Mouse (Mus musculus) c-Kit-negative CD71-positive TER-119-positive erythroid progenitor cells, embryonic 14.5 days (primary cell): ENCODE data around the gene Kcnq1.

ENCODE experiments used
- DNase-seq: peaks from one replicate; pipeline ENCODE4 v3.0.0-alpha.2; 2013; ENCODE audit warnings: low read depth, low spot score

Gene Kcnq1

DNA sequence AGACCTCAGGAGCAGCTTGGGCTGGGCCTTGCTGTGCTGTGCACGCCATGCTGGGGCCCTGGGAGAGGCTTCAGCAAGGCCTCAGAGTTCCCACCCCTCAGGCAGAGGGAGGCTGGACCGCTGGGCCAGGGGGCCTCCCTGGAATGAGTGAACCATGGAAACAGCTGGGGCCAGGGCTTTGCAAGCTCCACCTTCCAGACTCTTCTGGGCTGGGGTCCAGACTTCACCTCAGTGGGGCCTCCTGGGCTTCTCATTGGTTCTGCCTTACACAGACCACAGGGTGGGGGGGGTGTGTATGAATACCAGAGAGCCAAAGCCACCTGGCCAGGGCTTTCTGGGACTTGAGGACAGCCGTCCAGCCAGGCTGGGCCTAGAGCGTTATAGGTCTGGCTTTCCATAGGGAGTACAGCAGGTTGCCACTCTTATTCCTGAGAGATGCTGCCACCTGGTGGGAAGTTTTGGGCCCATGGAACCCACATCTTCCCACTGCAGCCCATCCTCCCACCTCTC lies 19.0 kb upstream of the Kcnq1 start:
- no peak for DNase-seq

DNA sequence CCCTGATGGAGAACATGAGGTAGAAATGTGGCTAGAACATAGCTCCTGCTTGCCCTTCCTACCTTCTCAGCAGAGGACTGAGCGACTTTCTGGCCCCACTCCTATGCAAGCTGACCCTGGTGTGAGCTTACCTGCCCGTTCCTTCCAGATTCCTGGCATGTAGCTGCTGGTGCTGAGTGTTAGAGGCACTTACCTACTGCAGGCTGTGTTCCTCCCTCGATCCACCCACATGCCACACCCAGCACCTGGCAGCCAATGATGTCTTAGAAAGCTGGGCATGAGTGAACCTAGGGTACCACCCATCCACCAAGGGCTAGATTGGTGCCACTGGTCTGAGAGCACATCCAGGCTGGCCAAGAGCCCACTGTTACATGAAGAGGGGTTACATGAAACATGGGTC lies 12.3 kb upstream of the Kcnq1 start:
- no peak for DNase-seq

DNA sequence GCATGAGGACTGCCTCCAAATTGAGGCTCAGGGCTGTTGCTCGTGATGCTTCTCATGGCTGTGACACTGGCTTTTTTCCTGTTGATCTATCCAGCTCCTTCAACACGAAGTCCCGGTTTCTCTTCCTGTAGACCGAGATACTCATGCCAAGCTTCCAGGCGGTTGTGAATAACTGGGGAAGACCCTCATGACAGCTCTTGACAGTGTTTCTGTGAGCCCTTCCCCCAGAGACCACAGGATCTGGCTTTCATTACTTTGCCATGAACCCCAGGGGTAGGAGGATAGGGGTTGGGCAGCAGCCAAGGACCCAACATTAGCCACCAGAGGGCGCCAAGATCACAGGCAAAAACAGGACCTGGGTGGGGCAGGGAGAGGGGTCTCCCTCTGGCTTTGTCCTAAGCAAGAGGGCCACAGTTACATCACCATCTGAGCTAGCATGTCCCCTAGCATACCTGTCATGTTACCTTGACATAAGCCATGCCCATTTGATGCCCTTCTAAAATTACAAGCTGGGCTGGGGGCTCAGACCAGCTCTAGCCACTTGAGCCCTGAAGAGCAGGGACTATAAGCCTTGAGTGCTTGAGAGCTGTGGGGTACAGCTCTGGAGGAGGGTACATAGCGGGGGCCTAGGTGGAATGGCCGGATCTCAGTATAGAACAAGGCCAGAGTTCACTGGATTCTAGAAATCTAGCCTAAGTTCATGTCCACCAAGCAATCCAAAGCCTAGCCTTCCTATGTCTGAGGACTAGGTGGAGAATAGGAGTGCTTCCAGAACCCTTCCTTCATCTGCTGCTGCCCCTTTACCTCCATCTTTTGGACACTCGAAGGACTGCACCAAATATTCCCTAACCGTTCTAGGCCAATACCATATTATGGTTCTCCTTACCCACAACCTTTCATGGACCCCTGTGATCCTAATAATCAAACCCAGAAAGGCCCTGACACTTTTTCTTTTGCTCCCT lies 11.3 kb upstream of the Kcnq1 start, which contains the start of gene Trpm5:
TSS of gene Trpm5 (minus strand) at position 51 of the 962 bp plus-strand sequence.
- DNase-seq = no peak

DNA sequence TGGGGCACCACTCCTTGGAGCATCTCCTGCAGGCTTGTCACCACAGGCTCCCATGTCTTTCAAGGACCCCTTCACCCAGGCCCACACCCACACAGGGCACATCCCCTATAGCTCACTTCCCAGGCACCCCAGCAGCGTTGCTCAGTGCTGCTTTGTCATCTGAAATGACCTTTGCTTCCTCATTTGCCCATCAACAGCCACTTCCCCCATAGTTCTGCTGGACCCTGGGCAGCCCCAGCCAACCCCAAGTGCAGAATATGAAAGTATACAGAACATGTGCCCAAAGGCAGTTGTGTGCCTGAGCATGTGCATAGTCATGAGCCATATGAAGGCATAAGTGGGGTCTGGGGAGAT lies 10.6 kb upstream of the Kcnq1 start:
- no peak for DNase-seq

DNA sequence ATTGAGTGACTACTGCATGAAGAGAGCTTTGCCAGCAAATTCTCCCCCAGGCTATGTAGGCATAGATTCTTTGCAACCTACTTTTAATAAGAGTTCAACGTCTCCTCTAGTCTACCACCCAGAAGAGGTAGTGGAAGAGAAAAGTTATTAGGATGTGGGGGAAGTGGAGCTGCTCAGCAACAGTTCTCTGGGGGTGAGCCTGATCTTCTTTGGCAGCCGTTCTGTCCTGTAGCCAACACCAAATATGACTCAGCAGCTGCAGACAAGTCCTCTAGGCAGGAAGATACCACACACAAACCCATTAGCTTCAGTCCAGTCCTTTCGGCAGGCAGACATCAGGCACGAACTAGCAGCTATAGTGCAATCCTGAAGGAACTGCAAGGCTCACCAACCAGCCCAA lies 5.4 kb upstream of the Kcnq1 start:
- no peak for DNase-seq

DNA sequence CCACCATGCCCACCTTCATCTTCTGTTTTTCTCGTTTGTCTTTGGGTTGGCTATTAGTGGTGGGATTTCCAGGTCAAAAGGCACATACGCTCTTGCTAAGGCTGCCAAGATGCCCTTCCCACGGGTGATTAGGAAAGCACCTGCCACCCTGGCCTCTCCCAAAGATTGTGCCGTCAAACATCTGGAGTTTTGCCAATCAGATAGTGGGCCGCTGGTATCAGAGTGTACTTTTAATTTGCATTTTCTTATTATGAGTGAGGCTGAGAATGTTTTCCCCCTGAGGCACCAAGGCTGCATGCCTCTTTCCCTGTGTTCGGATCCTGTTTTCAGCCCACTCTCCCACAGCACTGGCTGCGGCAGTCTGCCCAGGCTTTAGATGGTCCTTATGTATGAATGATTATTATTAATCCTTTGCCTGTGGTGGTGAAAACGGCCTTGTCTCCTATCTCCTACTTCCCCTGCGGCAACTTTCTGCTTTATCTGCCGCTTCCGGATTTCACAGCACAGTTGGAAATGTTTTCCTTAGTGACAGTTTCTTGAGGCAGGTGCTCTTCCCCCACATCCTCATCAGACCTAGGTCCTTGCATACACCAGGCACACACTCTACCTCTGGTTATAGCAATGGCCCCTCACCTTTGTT lies 784 bp upstream of the Kcnq1 start:
- DNase-seq = no peak

DNA sequence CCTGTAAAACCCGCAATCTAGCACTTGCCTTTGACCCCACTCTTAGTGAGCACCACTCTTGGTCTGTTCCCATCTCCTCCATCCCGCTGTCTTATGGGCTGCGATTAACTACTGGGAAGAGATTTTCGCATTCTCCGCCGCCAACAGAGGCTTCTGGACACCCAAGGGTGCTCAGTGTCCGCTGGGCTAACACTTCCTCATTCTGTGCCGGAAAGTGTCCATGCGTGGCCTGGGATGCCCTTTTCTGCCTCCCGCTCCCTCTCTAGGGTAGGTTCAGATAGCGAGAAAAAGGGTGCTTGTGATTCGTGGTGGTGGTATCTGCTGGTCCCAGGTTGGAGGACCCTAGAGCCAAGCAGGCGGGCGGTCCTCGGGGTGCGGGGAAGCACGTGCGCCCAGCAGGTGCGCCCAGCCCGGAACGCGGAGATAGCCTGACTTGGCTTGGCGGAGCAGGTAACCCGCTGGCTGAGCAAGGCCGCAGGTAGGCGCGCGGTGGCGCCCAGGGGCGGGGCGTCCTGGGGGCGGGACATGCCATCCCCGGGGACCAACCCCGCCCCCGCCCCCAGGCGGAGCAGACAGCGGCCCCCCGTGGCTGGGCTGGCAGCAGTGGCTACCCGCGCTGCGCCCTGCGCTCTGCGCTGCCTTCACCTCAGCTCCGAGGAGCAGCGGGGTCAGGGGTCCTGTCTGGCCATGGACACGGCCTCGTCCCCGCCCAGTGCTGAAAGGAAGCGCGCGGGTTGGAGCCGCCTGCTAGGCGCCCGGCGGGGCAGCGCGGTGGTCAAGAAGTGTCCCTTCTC lies 707 bp downstream of the Kcnq1 start:
- DNase-seq = no peak

DNA sequence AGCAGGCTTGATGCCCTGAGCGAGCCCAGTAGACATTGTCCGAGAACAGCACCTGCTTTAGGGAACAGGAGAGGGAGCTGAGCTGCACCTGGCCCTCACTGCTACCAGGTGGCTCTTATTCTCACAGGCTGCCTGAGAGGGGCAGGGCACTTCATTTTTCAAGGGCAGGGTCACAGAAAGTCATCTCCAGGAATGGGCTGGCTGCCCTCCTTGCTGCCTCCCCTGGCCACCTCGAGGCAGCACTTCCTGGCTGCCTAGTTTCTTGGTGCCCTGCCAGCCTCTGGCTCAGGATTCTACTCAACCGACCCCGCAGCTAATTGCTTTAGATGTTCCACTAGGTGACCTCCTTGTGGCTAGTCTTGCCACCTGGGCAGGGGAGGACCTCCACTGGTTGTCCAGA lies 2.0 kb downstream of the Kcnq1 start:
- DNase-seq = no peak

DNA sequence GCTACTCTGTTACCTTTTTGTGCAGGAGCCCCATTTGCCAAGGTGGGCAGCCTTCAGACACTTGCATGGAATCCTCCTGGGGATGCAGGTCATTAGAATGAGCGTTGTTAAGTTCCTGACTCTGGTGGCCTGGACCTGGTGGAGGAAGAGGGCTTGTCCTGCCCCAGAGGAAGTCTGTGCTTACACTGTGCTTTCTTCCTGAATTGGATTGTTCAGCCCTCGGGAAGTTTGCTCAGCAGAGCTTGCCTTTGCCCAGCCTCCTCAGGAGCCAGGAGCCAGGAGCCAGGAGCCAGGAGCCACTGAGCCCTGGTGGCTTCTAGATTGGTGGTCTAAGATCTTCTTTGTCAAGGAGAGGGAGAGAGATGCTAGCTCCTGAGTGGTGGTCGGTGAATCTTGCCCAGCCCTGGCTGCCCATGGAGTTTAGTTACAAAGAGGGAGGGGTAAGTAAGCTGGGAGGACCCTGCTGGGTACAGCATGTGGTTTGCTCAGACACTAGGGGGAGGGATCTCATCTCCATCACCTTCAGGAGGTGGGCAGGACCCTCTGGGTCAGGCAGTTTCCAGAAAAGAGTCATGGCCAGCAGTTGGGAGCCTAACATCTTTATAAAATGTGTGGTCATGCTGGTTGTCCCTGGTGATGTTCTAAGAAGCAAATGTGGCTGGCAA lies 3.0 kb downstream of the Kcnq1 start:
- DNase-seq = no peak

DNA sequence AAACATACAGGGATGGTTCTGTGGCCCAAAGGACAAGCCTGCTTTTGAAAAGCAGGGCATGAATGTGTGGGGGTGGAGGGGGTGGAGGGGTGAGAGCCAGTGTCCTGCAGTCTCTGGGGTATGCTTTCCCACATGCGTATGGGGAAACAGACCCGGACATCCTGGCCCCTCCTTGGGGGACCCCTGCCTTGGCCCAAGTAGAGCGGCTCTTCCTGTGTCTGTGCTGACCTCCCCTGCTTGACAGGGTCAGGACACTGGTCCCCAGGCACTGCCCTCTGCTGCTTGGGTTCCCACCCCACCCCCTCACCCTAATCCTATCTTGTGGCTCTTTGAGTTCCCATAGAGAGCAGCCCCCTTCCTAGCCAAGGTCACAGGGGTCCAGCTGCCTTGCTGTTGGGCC lies 3.5 kb downstream of the Kcnq1 start:
- DNase-seq = no peak

DNA sequence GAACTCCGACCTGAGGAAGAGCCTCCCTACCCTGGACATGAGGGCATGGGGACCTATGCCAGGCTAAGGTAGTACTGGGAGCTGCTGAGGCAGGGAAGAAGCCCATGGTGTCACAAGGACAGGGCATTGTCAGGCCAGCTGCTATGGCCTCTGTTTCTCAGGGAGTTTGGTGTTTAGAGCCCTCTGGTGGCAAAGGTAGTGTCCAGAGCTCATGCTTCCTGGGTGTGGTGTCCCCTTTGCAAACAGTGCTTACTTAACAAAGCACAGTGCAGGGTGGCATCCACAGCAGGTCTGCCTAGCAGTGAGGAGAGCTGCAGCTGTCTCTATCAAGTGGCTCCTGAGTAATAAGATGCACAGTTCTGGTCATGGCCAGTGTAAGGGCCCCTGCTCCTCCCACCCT lies 4.6 kb downstream of the Kcnq1 start:
- DNase-seq = no peak

DNA sequence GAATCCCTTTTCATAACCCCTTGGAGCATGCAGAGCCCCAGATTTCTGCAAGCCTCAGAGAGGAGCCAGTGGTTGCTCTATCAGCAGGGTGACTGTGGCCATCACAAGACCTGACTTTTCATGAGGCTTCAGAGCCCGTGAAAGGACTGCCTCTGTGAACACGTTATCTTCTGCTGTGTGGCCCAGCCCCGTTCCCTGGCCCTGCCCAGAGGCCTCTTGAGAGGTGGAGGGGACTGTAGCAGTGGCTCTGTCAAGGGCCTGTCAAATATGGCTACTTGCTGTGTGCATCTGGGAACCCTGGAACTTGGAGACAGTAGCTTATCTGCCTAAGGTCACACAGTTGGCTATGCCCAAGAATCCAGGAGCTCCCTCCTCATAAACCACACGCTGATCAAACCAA lies 5.6 kb downstream of the Kcnq1 start:
- DNase-seq = no peak

DNA sequence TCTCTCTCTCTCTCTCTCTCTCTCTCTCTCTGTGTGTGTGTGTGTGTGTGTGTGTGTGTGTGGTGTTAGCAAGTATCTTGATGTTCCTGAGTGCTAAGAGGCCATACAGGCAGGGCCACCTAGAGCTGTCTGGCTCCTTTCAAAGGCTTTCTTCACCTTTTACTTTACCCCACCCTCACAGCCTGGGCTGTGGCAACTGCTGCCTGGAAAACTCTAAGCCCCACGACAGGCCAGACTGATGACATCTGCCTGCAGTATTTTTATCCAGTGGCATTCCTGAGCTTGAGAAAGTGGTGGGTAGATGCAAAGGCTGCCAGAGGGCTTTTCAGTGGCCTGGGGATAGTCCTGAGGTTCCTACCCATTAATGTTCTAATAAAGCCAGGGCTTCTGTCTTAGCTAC lies 6.2 kb downstream of the Kcnq1 start:
- DNase-seq = no peak

DNA sequence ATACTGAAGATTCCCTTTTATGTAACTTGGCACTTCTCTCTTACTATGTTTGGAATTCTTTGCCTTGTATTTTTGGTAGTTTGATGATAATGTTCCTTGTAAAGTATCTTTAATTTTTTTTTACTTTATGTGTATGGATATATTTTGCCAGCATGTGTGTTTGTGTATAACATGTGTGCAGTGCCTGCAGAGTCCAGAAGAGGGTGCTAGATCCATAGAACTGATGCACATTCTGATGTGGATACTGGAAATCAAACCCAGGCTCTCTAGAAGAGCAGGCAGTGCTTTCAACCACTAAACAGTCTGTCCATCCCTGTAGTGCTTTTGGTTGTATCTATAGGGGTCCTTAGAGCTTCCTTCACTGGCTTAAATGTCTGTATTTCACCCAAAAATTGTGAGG lies 8.6 kb downstream of the Kcnq1 start:
- DNase-seq = no peak

DNA sequence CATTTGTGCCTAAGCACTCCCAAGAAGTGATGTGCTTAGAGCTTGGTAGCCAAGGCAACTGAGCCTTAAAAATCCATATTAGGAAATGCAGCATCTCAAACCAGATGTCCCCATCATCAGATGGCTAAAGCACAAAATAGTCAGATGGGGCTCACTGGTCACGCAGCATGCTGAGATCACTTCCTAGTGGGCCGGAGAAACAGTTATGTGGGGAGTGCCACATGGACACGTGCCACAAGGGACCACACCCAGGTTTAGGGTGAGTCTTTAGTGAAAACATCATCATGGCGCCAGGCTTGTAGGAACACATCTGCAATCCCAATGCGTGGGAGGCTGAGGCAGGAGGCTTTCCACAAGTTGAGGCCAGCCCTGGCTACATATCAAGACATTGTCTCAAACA lies 10.4 kb downstream of the Kcnq1 start:
- no peak for DNase-seq

DNA sequence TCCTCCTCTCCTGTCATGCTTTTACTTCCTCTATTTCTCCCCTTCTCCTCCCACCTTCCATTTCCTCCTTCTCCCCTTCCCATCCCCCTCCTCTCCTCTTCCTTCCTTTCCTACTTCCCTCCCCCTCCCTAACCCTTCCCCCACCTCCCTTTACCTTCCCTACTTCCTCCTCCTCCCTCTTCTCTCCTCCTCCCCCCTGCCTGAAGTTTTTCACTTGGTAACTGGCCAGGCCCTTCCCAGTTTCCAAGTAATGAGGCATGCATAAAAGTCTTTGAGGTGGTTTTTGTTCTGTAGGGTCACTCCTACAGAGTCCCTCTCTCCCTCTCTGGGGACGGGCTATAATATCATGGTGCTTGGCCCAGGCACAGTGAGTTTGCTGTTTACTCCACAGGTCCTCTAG lies 13.2 kb downstream of the Kcnq1 start:
- DNase-seq = no peak

DNA sequence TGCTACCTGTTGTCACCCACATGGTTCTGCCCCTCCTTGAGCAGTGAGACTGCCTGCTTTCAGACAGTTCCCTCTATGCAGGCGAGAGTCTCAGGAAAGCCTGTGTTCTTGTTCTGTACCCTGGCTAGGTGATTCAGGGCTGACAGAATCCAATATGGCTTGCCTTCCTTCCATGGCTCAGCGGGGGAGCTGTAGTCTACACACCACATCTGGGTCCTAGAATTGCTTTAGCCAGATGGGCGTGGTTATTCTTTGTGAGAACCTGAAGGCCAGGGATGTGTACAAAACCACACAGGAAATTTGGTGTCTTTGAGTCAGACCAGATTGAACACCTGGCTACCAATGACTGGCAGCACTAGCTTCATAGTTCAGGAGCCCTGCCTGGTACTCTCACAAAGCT lies 13.7 kb downstream of the Kcnq1 start:
- DNase-seq = no peak

DNA sequence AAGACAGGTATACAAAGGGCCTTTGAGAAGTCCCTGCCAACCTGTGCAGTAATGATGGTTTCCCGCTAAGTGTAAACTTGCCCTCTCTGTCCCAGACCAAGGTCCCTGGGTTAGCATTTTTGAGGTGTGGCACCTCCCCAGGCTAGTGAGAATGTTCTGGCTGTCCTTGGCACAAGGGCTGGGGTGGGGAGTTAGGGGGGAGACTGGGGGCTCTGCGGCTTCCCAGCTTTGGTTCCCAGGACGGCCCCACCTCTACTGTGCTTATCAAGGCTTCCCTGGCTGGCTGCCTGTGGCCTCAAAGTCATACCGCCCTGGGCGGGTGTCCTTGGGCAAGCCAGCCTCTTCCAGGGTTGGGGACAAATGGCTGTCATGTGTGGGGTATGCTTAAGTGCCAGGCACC lies 16.0 kb downstream of the Kcnq1 start:
- no peak for DNase-seq

DNA sequence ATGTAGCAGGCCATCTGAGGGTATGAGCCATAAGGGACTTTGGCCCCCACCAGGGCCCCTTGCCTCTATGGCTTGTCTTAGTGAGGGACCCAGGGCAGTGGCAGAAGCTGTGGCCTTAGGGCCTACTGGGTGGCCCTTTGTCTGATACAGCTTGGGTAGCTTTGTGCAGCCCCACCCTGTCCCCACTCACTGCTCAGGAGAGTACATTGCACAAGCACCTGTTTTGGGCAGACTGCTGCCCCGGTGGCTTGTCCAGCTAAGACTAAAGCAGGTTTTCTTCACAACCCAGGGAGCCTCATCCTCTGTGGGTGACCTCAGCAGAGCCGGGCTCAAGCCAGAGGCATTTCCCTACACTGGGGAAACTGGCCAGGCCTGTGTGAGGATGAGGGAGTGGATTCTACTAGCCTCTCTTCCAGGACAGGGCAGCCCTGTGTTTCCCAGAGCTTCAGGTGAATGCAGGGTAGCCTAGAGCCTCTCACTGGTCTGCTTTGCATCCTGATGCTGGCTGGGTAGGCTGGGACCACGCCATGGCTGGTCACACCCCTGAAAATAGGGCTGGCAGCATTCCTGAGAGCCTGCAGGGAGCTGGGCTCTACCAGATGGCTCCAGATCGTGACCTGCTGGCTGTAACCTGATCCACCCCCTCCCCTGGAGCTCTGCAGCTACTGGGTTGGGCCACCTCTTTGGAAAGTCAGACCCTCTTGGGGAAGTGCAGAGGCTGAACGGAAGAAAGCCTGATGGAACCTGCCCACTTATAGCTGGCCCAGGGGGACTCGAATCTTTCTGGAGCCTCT lies 17.9 kb downstream of the Kcnq1 start:
- DNase-seq = no peak

DNA sequence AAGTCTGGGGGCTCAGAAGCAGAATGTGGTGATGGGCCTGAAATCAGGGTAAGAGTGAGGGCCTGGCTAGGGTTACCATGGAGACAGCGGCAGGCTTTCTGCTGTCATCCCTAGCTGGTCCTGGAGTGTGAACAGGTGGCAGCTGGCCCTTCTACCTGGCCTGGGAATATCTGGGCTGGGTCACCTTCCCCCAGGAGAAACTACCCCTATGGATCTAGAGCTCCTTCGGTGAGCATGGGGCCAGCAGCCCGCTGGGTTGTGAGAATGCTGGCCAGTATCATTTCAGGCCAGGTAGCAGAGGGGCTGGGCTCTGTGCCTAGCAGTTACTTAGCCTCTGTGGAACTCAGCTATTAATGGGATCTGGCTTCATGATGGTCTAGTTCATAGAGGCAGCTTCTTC lies 18.7 kb downstream of the Kcnq1 start:
- DNase-seq = no peak

DNA sequence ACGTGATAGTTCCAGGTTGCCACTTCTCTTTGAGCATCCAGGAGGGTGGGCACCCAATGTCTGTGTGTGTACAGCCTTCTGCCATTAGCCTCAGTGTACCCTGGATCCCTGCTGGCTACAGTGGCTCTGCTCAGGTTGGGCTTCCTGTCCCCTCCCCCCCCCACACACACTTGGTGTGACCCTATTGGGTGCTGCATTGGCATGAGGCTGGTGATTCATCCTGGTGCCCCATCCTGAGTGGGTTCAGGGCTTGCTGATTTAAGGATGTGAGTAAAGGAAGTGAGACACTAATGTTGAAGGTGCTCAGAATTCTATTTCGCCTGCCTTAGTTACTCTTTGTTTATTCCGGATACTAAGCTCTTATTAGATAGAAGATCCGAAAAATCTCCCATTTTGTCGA lies 26.7 kb downstream of the Kcnq1 start:
- DNase-seq = no peak
